Mouse (Mus musculus) fat pad, adult 2 months (tissue): ENCODE results near the gene Adck1.
"Not testable (repeated sequence)": the region's sequence is repeated elsewhere in the genome, so short reads cannot be mapped to it uniquely, and the experiment has no call there.

Experiments used
- DNase-seq: peaks from one replicate; pipeline ENCODE4 v3.0.0-alpha.2; 2011; ENCODE audit warnings: low read depth, low spot score; ENCODE audit errors: extremely low read depth

Adck1 gene

DNA sequence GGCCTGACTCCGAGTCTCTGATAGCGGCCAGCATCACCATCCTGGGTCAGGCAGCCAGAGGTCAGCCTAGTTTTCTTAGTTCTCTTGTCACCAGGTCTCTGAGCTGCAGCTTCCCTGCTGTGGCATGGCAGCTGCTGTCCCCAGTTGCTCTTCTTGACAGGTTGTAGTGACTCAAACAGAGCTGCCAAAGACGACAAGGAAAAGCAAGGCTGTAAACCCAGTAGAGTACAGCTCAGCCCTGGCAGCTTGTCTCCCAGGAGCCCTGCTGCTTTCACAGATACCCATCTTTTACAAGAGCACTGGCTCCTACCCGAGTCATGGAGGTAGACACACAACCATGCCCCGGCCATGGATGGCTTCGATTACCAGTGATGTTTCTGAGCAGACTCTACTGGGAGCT, 108.3 kb downstream of the Adck1 start:
- no peak for DNase-seq

DNA sequence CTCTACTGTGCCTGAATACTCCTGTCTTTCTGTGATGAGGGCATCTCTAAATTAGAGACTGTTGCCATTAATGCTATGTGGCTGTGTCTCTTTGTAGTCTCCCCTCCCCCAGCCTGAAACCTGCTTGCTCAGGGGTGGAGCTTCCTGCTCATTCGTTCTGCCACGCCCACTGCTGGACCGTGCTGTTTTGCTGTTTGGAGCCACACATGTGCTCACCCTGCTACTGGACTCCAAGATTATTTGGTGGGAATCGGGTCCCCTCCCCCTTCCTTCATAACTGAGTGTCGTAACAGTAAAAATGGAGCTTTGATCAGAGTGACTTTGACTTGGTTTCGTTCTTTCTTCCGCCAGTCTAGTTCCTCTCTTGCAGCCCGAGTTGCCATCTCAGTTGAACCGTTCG, 111.5 kb downstream of the Adck1 start:
- not testable (repeated sequence) for DNase-seq

DNA sequence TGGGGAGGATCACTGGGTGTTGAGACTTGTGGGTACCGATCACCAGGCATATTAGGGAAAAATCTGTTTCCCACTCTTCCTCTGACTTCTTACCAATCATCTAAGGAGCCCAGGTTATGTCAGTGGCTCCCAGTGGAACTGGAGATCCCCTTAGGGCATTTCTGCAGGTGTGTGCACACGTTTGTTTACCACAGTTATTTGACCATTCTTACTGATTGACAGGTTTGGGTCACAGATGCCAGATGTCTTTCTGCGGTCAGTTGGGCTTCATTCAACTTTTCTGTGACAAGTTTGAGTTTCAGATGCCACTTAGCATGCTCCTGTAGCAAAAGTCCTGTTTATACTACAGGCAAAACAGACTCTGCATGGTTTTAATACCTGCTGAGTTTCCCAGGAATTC, 112.5 kb downstream of the Adck1 start:
- no peak for DNase-seq

DNA sequence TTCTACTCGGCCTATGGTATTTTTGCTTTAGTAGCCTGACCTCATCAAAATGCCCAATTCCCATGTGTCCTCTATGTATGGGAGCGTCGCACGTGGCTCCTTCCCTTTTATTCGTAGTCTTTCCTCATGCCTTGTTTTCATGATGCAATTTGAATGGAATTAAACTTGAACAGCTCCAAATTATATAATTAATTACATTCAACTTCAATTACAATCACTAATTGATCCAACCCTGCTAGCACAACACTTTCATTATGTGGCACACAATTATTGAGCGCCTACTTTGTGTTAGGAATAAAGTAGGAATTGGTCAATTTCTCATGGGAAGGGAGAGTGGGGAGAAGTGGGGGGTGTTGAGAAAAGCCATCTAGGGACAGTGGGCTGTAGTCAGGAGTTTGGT, 113.4 kb downstream of the Adck1 start:
- DNase-seq = no peak

DNA sequence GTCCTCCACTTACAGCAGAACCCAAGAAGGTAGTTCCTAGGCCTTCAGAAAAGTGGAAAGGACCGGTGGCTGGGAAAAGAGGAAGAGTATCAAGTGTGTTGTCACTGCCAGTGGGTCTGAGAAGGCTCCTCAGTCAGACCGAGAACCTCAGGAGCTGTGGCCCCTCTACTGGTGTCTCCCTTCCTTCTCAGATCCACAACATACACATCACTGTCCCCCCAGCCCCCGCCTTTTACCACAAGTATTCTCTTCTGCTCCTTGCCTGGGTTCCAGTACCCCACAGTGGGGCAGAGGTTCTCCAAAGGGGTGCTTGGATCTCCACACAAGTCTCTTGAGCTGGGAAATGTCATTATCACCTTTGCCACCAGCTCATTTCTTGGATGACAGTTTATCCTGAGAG, 115.5 kb downstream of the Adck1 start:
- no peak for DNase-seq

DNA sequence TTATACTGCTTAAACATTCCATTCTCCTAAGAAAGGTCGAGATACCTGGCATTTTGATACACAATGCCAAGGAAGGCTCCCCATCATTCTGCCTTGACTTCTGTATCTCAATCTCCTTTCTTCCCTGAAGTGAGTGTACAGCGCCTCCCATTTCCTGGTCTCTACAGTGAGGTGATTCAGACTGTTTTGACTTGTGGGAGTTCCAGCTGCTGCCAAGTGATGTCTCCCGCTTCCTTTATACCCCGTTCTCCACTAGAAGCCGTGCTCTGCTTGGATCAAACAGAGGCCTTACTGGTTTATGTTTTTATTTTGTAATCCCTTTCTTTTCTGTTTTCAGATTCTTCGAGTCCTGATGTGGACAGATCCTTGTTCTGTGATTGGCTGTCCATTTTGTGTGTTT, 116.3 kb downstream of the Adck1 start:
- no peak for DNase-seq

DNA sequence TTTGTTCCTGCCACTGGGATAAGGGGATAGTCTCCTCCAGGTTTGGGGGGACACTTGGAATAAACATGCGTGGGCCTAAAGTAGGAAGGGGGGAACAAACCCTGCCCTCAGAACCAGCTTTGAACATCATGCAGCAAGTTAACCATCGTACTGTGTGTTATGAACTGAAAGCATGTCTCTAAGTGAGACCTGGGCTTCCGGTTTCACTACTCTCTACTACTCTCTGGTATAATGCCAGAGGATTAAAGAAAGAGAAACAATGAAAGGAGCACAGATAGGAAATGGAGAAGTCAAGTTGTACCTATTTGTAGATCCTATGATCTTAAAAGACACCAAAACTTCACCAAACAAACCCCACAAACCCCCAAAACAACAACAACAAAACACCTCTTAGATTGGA, 121.3 kb downstream of the Adck1 start:
- no peak for DNase-seq

DNA sequence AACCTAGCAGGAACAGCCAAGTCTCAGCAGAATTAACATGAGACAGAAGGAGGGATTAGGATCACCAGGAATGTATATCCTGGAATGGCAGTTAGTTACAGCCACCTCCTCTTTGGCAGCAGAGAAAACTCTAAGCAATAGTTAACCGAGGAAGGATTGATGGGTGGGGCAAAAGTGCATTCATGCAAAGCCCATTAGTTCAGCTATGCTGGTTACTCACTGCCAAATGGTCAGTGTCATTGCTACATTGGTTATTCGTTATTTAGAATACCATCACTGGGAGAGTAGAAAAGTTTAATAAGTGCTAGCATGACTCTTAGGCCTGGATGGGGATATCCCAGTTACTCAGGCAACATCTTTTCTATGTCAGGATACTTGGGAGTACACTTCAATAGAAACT, 130.5 kb downstream of the Adck1 start:
- no peak for DNase-seq
